Mouse (Mus musculus): ENCODE results near the gene Cntnap2. TPM values are rescaled to one million over a fixed set of nuclear protein-coding genes. Genes with fewer than 3 reads are reported as not detected.

Gene Cntnap2
- polyA plus RNA-seq, 1 experiment from 2014 or later: 3.8 TPM

- Histone ChIP-seq H3K4me3 (ENCODE audit: low read depth, low read length) (no peak overlapping the region), H3K27me3 (ENCODE audit: control insufficient read depth, insufficient read depth, low read length) (no peaks in the 10 kb centered on the region), H3K9ac (replicated peaks; ENCODE audit: low read depth, low read length) (no peak overlapping the region), H3K9me3 (ENCODE audit: control insufficient read depth, low read depth, low read length) (no peaks in the 10 kb centered on the region), H3K27ac (ENCODE audit: low read length) (no peak overlapping the region), H3K36me3 (ENCODE audit: control insufficient read depth, insufficient read depth, low read length) (no peaks in the 10 kb centered on the region), H3K4me2 (replicated peaks; ENCODE audit: low read depth, low read length) (no peak overlapping the region), H3K4me1 (ENCODE audit: control insufficient read depth, insufficient read depth, low read length) (no peaks in the 10 kb centered on the region)
- ATAC-seq (ENCODE audit: insufficient number of reproducible peaks, insufficient read depth, low FRiP score, low read depth): no peak
- WGBS: 88% methylated on average over 3 of the region's 3 CpGs
Measured at GRCm38 (mm10) chr6:46612872-46613271, 1553.7 kb downstream of the Cntnap2 start.

- 76% methylated on average over 1 of the region's 1 CpGs for WGBS
- Histone ChIP-seq H3K27ac (ENCODE audit: low read length) (no peak overlapping the region), H3K9ac (replicated peaks; ENCODE audit: low read depth, low read length) (no peak overlapping the region), H3K4me2 (replicated peaks; ENCODE audit: low read depth, low read length) (no peak overlapping the region), H3K4me3 (ENCODE audit: low read depth, low read length) (no peak overlapping the region), H3K36me3 (ENCODE audit: control insufficient read depth, insufficient read depth, low read length) (no peaks in the 10 kb centered on the region), H3K9me3 (ENCODE audit: control insufficient read depth, low read depth, low read length) (no peaks in the 10 kb centered on the region), H3K4me1 (ENCODE audit: control insufficient read depth, insufficient read depth, low read length) (no peaks in the 10 kb centered on the region), H3K27me3 (ENCODE audit: control insufficient read depth, insufficient read depth, low read length) (no peaks in the 10 kb centered on the region)
- ATAC-seq (ENCODE audit: insufficient number of reproducible peaks, insufficient read depth, low FRiP score, low read depth): no peak
Measured at GRCm38 (mm10) chr6:46669018-46669417, 1609.9 kb downstream of the Cntnap2 start.

GRCm38 (mm10) chr6:46675081-46675480 is 1615.9 kb downstream of the Cntnap2 start:
- H3K4me2 ChIP-seq (replicated peaks; ENCODE audit: low read depth, low read length): no peak overlapping the region
- 74% methylated on average over 2 of the region's 2 CpGs for WGBS
- H3K36me3 ChIP-seq (ENCODE audit: control insufficient read depth, insufficient read depth, low read length): no peaks in the 10 kb centered on the region
- no peaks in the 10 kb centered on the region for H3K27me3 ChIP-seq (ENCODE audit: control insufficient read depth, insufficient read depth, low read length)
- H3K9me3 ChIP-seq (ENCODE audit: control insufficient read depth, low read depth, low read length): no peaks in the 10 kb centered on the region
- H3K4me1 ChIP-seq (ENCODE audit: control insufficient read depth, insufficient read depth, low read length): no peaks in the 10 kb centered on the region
- no peak for ATAC-seq (ENCODE audit: insufficient number of reproducible peaks, insufficient read depth, low FRiP score, low read depth)
- H3K9ac ChIP-seq (replicated peaks; ENCODE audit: low read depth, low read length): no peak overlapping the region
- no peak overlapping the region for H3K27ac ChIP-seq (ENCODE audit: low read length)
- H3K4me3 ChIP-seq (ENCODE audit: low read depth, low read length): no peak overlapping the region

- 80% methylated on average over 4 of the region's 4 CpGs for WGBS
- H3K4me2 ChIP-seq (replicated peaks; ENCODE audit: low read depth, low read length): no peak overlapping the region
- H3K27ac ChIP-seq (ENCODE audit: low read length): no peak overlapping the region
- no peaks in the 10 kb centered on the region for H3K27me3 ChIP-seq (ENCODE audit: control insufficient read depth, insufficient read depth, low read length)
- H3K4me3 ChIP-seq (ENCODE audit: low read depth, low read length): no peak overlapping the region
- ATAC-seq (ENCODE audit: insufficient number of reproducible peaks, insufficient read depth, low FRiP score, low read depth): no peak
- no peaks in the 10 kb centered on the region for H3K36me3 ChIP-seq (ENCODE audit: control insufficient read depth, insufficient read depth, low read length)
- no peaks in the 10 kb centered on the region for H3K4me1 ChIP-seq (ENCODE audit: control insufficient read depth, insufficient read depth, low read length)
- H3K9ac ChIP-seq (replicated peaks; ENCODE audit: low read depth, low read length): no peak overlapping the region
- H3K9me3 ChIP-seq (ENCODE audit: control insufficient read depth, low read depth, low read length): no peaks in the 10 kb centered on the region
Measured at GRCm38 (mm10) chr6:46675621-46676020, 1616.5 kb downstream of the Cntnap2 start.

GRCm38 (mm10) chr6:46696187-46696586 is 1637.0 kb downstream of the Cntnap2 start:
- Histone ChIP-seq H3K27me3 (ENCODE audit: control insufficient read depth, insufficient read depth, low read length) (no peaks in the 10 kb centered on the region), H3K27ac (ENCODE audit: low read length) (no peak overlapping the region), H3K9ac (replicated peaks; ENCODE audit: low read depth, low read length) (no peak overlapping the region), H3K4me2 (replicated peaks; ENCODE audit: low read depth, low read length) (no peak overlapping the region), H3K4me3 (ENCODE audit: low read depth, low read length) (no peak overlapping the region), H3K36me3 (ENCODE audit: control insufficient read depth, insufficient read depth, low read length) (no peaks in the 10 kb centered on the region), H3K9me3 (ENCODE audit: control insufficient read depth, low read depth, low read length) (no peaks in the 10 kb centered on the region), H3K4me1 (ENCODE audit: control insufficient read depth, insufficient read depth, low read length) (no peaks in the 10 kb centered on the region)
- 71% methylated on average over 1 of the region's 1 CpGs for WGBS
- ATAC-seq (ENCODE audit: insufficient number of reproducible peaks, insufficient read depth, low FRiP score, low read depth): no peak

GRCm38 (mm10) chr6:46699343-46699742 is 1640.2 kb downstream of the Cntnap2 start:
- H3K4me1 ChIP-seq (ENCODE audit: control insufficient read depth, insufficient read depth, low read length): no peaks in the 10 kb centered on the region
- no peak overlapping the region for H3K27ac ChIP-seq (ENCODE audit: low read length)
- H3K36me3 ChIP-seq (ENCODE audit: control insufficient read depth, insufficient read depth, low read length): no peaks in the 10 kb centered on the region
- 83% methylated on average over 2 of the region's 2 CpGs for WGBS
- no peak overlapping the region for H3K9ac ChIP-seq (replicated peaks; ENCODE audit: low read depth, low read length)
- no peak for ATAC-seq (ENCODE audit: insufficient number of reproducible peaks, insufficient read depth, low FRiP score, low read depth)
- no peak overlapping the region for H3K4me3 ChIP-seq (ENCODE audit: low read depth, low read length)
- no peak overlapping the region for H3K4me2 ChIP-seq (replicated peaks; ENCODE audit: low read depth, low read length)
- no peaks in the 10 kb centered on the region for H3K27me3 ChIP-seq (ENCODE audit: control insufficient read depth, insufficient read depth, low read length)
- H3K9me3 ChIP-seq (ENCODE audit: control insufficient read depth, low read depth, low read length): no peaks in the 10 kb centered on the region

GRCm38 (mm10) chr6:46704293-46705170 is 1645.4 kb downstream of the Cntnap2 start:
- no peak for ATAC-seq (ENCODE audit: insufficient number of reproducible peaks, insufficient read depth, low FRiP score, low read depth)
- Histone ChIP-seq H3K9me3 (ENCODE audit: control insufficient read depth, low read depth, low read length) (no peaks in the 10 kb centered on the region), H3K27me3 (ENCODE audit: control insufficient read depth, insufficient read depth, low read length) (no peaks in the 10 kb centered on the region), H3K36me3 (ENCODE audit: control insufficient read depth, insufficient read depth, low read length) (no peaks in the 10 kb centered on the region), H3K4me1 (ENCODE audit: control insufficient read depth, insufficient read depth, low read length) (no peaks in the 10 kb centered on the region), H3K4me3 (ENCODE audit: low read depth, low read length) (no peak overlapping the region), H3K27ac (ENCODE audit: low read length) (no peak overlapping the region), H3K4me2 (replicated peaks; ENCODE audit: low read depth, low read length) (no peak overlapping the region), H3K9ac (replicated peaks; ENCODE audit: low read depth, low read length) (no peak overlapping the region)
- WGBS: 59% methylated on average over 7 of the region's 7 CpGs

GRCm38 (mm10) chr6:46705926-46706325 is 1646.8 kb downstream of the Cntnap2 start:
- WGBS: 88% methylated on average over 3 of the region's 3 CpGs
- no peaks in the 10 kb centered on the region for H3K36me3 ChIP-seq (ENCODE audit: control insufficient read depth, insufficient read depth, low read length)
- no peaks in the 10 kb centered on the region for H3K4me1 ChIP-seq (ENCODE audit: control insufficient read depth, insufficient read depth, low read length)
- H3K4me3 ChIP-seq (ENCODE audit: low read depth, low read length): no peak overlapping the region
- H3K27ac ChIP-seq (ENCODE audit: low read length): no peak overlapping the region
- H3K4me2 ChIP-seq (replicated peaks; ENCODE audit: low read depth, low read length): no peak overlapping the region
- no peak overlapping the region for H3K9ac ChIP-seq (replicated peaks; ENCODE audit: low read depth, low read length)
- no peaks in the 10 kb centered on the region for H3K27me3 ChIP-seq (ENCODE audit: control insufficient read depth, insufficient read depth, low read length)
- no peaks in the 10 kb centered on the region for H3K9me3 ChIP-seq (ENCODE audit: control insufficient read depth, low read depth, low read length)
- no peak for ATAC-seq (ENCODE audit: insufficient number of reproducible peaks, insufficient read depth, low FRiP score, low read depth)

GRCm38 (mm10) chr6:46716576-46716975 is 1657.4 kb downstream of the Cntnap2 start:
- no peaks in the 10 kb centered on the region for H3K36me3 ChIP-seq (ENCODE audit: control insufficient read depth, insufficient read depth, low read length)
- ATAC-seq (ENCODE audit: insufficient number of reproducible peaks, insufficient read depth, low FRiP score, low read depth): no peak
- no peaks in the 10 kb centered on the region for H3K4me1 ChIP-seq (ENCODE audit: control insufficient read depth, insufficient read depth, low read length)
- no peak overlapping the region for H3K4me3 ChIP-seq (ENCODE audit: low read depth, low read length)
- H3K9ac ChIP-seq (replicated peaks; ENCODE audit: low read depth, low read length): no peak overlapping the region
- 29% methylated on average over 2 of the region's 2 CpGs for WGBS
- no peak overlapping the region for H3K27ac ChIP-seq (ENCODE audit: low read length)
- H3K4me2 ChIP-seq (replicated peaks; ENCODE audit: low read depth, low read length): no peak overlapping the region
- H3K9me3 ChIP-seq (ENCODE audit: control insufficient read depth, low read depth, low read length): no peaks in the 10 kb centered on the region
- H3K27me3 ChIP-seq (ENCODE audit: control insufficient read depth, insufficient read depth, low read length): no peaks in the 10 kb centered on the region
